Mouse (Mus musculus) lung, embryonic 15.5 days (tissue): ENCODE measurements around the gene 4833420G17Rik. TPM values are rescaled to one million over a fixed set of nuclear protein-coding genes. Genes with fewer than 3 reads are reported as not detected.
"Not testable (repeated sequence)": the region's sequence is repeated elsewhere in the genome, so short reads cannot be mapped to it uniquely, and the experiment has no call there.

Source experiments
- ATAC-seq: fragments of 200-750 bp; cut with Nextera tagmentation; 2 replicates; pipeline ENCODE4 v1.8.0; 2017; ENCODE audit warnings: moderate number of reproducible peaks, borderline replicate concordance; ENCODE audit not compliant: low FRiP score, low TSS enrichment; ENCODE audit errors: extremely low read depth
- H3K27ac ChIP-seq: fragments of 300-500 bp; sonication (generic); 2 replicates; pipeline ENCODE4 v1.5.1; 2015; ENCODE audit warnings: moderate library complexity, mild to moderate bottlenecking, inconsistent platforms
- H3K27me3 ChIP-seq: fragments of 300-500 bp; sonication (generic); 2 replicates; pipeline ENCODE4 v1.6.1; 2015; ENCODE audit warnings: inconsistent platforms
- H3K36me3 ChIP-seq: fragments of 300-500 bp; sonication (generic); 2 replicates; pipeline ENCODE4 v1.6.1; 2015; ENCODE audit warnings: inconsistent platforms
- H3K4me1 ChIP-seq: fragments of 300-500 bp; sonication (generic); 2 replicates; pipeline ENCODE4 v1.6.1; 2015; ENCODE audit warnings: inconsistent platforms
- H3K4me2 ChIP-seq: fragments of 300-500 bp; sonication (generic); 2 replicates; pipeline ENCODE4 v1.6.1; 2015; ENCODE audit warnings: inconsistent platforms, mild to moderate bottlenecking, moderate library complexity
- H3K4me3 ChIP-seq: fragments of 300-500 bp; sonication (generic); 2 replicates; pipeline ENCODE4 v1.5.1; 2015; ENCODE audit warnings: mild to moderate bottlenecking, inconsistent platforms
- H3K9ac ChIP-seq: fragments of 300-500 bp; sonication (generic); 2 replicates; pipeline ENCODE4 v1.6.1; 2015; ENCODE audit warnings: inconsistent platforms
- H3K9me3 ChIP-seq: fragments of 300-500 bp; sonication (generic); 2 replicates; pipeline ENCODE4 v1.6.1; 2016; ENCODE audit warnings: inconsistent platforms
- WGBS: fragments of 180-500 bp; shearing (Covaris S2); methylation state at CpG from one replicate; pipeline ENCODE4 v1.1.7; 2015; 5-methylcytosine and 5-hydroxymethylcytosine counted together
- polyA plus RNA-seq: library from polyadenylated mRNA; unstranded; fragments of >200 nt; fragmentation: Nextera tagmentation; extraction: Ambion mirVana; gene quantifications from 2 replicates; pipeline ENCODE4 v1.2.1, GENCODE M21; 2015

The 4833420G17Rik gene
- polyA plus RNA-seq, 1 experiment from 2014 or later: 53.1 TPM

- Histone ChIP-seq H3K4me3 (no peak overlapping the region), H3K4me2 (no peak overlapping the region), H3K9me3 (no peaks in the 10 kb centered on the region), H3K27me3 (no peaks in the 10 kb centered on the region), H3K36me3 (peaks cover 62% of the 10 kb centered on the region), H3K27ac (no peak overlapping the region), H3K9ac (no peak overlapping the region), H3K4me1 (no peaks in the 10 kb centered on the region)
- 87% methylated on average over 9 of the region's 9 CpGs for WGBS
- no peak for ATAC-seq
Measured at GRCm38 (mm10) chr13:119476631-119477030, 14.1 kb downstream of the 4833420G17Rik start.

- Histone ChIP-seq H3K4me3 (no peak overlapping the region), H3K27ac (no peak overlapping the region), H3K27me3 (no peaks in the 10 kb centered on the region), H3K9ac (no peak overlapping the region), H3K36me3 (peaks cover 56% of the 10 kb centered on the region), H3K4me1 (no peaks in the 10 kb centered on the region), H3K4me2 (no peak overlapping the region), H3K9me3 (no peaks in the 10 kb centered on the region)
- WGBS: 91% methylated on average over 2 of the region's 2 CpGs
- ATAC-seq: no peak
Measured at GRCm38 (mm10) chr13:119477789-119478188, 15.2 kb downstream of the 4833420G17Rik start.

GRCm38 (mm10) chr13:119487354-119487753, 24.8 kb downstream of the 4833420G17Rik start:
- ATAC-seq: no peak
- Histone ChIP-seq H3K9ac (no peak overlapping the region), H3K36me3 (peaks cover 23% of the 10 kb centered on the region), H3K27me3 (no peaks in the 10 kb centered on the region), H3K9me3 (peaks cover 13% of the 10 kb centered on the region; the same call in 1 of the 2 replicates), H3K4me2 (peak overlapping the region; percentile 42), H3K4me3 (no peak overlapping the region), H3K4me1 (no peaks in the 10 kb centered on the region), H3K27ac (no peak overlapping the region)
- WGBS: 61% methylated on average over 7 of the region's 7 CpGs

- Histone ChIP-seq H3K4me2 (peak within 1 kb of the TSS; percentile 42), H3K27ac (no peak within 1 kb of the TSS; the same call in 1 of the 2 replicates)
Measured at GRCm38 (mm10) chr13:119487880-119488580, 25.5 kb downstream of the 4833420G17Rik start, which contains the start of the genes Tmem267 and 3110070M22Rik. Tmem267 (plus strand) TSS chr13:119488039. 3110070M22Rik (minus strand) TSS chr13:119488383.

GRCm38 (mm10) chr13:119492083-119492482, 29.5 kb downstream of the 4833420G17Rik start:
- ATAC-seq, H3K4me3 ChIP-seq, H3K27me3 ChIP-seq, H3K4me1 ChIP-seq, H3K9ac ChIP-seq, H3K4me2 ChIP-seq, H3K36me3 ChIP-seq, H3K27ac ChIP-seq: not testable (repeated sequence)
- WGBS: 89% methylated on average over 10 of the region's 10 CpGs
- H3K9me3 ChIP-seq: peaks cover 18% of the 10 kb centered on the region; the same call in 1 of the 2 replicates

More at GRCm38 (mm10) chr13:119487880-119488580, 25.5 kb downstream of the 4833420G17Rik start, which contains the start of the genes Tmem267 and 3110070M22Rik:
- no peaks in the 10 kb centered on the region for H3K4me1 ChIP-seq
- peaks cover 13% of the 10 kb centered on the region; the same call in 1 of the 2 replicates for H3K9me3 ChIP-seq
- WGBS: 75% methylated on average over 87 of the region's 87 CpGs
- no peaks in the 10 kb centered on the region for H3K27me3 ChIP-seq
- ATAC-seq: no peak
- H3K36me3 ChIP-seq: peaks cover 20% of the 10 kb centered on the region
- no peak within 1 kb of the TSS for H3K4me3 ChIP-seq
- H3K9ac ChIP-seq: peak within 1 kb of the TSS; percentile 11; the same call in 1 of the 2 replicates

- H3K36me3 ChIP-seq, ATAC-seq, H3K27me3 ChIP-seq, H3K4me1 ChIP-seq, H3K4me3 ChIP-seq, H3K9ac ChIP-seq, H3K4me2 ChIP-seq, H3K27ac ChIP-seq: not testable (repeated sequence)
- peaks cover 18% of the 10 kb centered on the region; the same call in 1 of the 2 replicates for H3K9me3 ChIP-seq
- 95% methylated on average over 13 of the region's 22 CpGs for WGBS
Measured at GRCm38 (mm10) chr13:119494938-119495337, 32.4 kb downstream of the 4833420G17Rik start.

Other genes starting within 250 kb of the 4833420G17Rik start
- gene Paip1, start 34.2 kb upstream of the 4833420G17Rik start, polyA plus RNA-seq: 69.2 and 72.9 TPM in 2 replicates
- gene Tmem267, start 25.3 kb downstream of the 4833420G17Rik start, polyA plus RNA-seq: 1.3 and 1.4 TPM in 2 replicates
- 1.2 and 1.7 TPM in 2 replicates for gene 3110070M22Rik, start 25.6 kb downstream of the 4833420G17Rik start, polyA plus RNA-seq
- 0.13 TPM in 1 of 2 replicates, not detected in the other for gene Ccl28, start 161.1 kb downstream of the 4833420G17Rik start, polyA plus RNA-seq
- gene Hmgcs1, start 227.6 kb downstream of the 4833420G17Rik start, polyA plus RNA-seq: 109 and 115 TPM in 2 replicates